Mouse (Mus musculus): Measurements from ENCODE around the gene Timmdc1. TPM values are rescaled to one million over a fixed set of nuclear protein-coding genes. Genes with fewer than 3 reads are reported as not detected.
A peak's percentile ranks its signal among the peaks of the same experiment; 100 is the strongest.

Gene Timmdc1
- polyA plus RNA-seq, 1 experiment from 2014 or later = 32.3 TPM

- ATAC-seq (replicated peaks; ENCODE audit: low FRiP score) = no peak
- peaks cover 93% of the 10 kb centered on the region for H3K36me3 ChIP-seq
- H3K4me1 ChIP-seq = no peaks in the 10 kb centered on the region
- no peak overlapping the region for H3K9ac ChIP-seq
- no peaks in the 10 kb centered on the region for H3K27me3 ChIP-seq
- H3K4me2 ChIP-seq = no peak overlapping the region
- no peak overlapping the region for H3K27ac ChIP-seq
- 89% methylated on average over 13 of the region's 13 CpGs for WGBS
- no peak overlapping the region for H3K4me3 ChIP-seq (replicated peaks)
- H3K9me3 ChIP-seq (replicated peaks) = no peaks in the 10 kb centered on the region
Observed at GRCm38 (mm10) chr16:38538716-38539380, 16.4 kb upstream of the Timmdc1 start.

- no peaks in the 10 kb centered on the region for H3K4me1 ChIP-seq
- H3K9me3 ChIP-seq (replicated peaks) = no peaks in the 10 kb centered on the region
- H3K9ac ChIP-seq = no peak overlapping the region
- WGBS = 52% methylated on average over 8 of the region's 8 CpGs
- H3K27me3 ChIP-seq = no peaks in the 10 kb centered on the region
- H3K4me3 ChIP-seq (replicated peaks) = no peak overlapping the region
- H3K27ac ChIP-seq = no peak overlapping the region
- H3K36me3 ChIP-seq = peaks cover 94% of the 10 kb centered on the region
- ATAC-seq (replicated peaks; ENCODE audit: low FRiP score) = no peak
- no peak overlapping the region for H3K4me2 ChIP-seq
Observed at GRCm38 (mm10) chr16:38536544-38537146, 14.2 kb upstream of the Timmdc1 start.

GRCm38 (mm10) chr16:38526264-38526663 is 3.8 kb upstream of the Timmdc1 start:
- H3K27ac ChIP-seq = no peak overlapping the region
- H3K9ac ChIP-seq = no peak overlapping the region
- H3K4me2 ChIP-seq = no peak overlapping the region
- WGBS = 88% methylated on average over 6 of the region's 6 CpGs
- no peaks in the 10 kb centered on the region for H3K9me3 ChIP-seq (replicated peaks)
- no peak overlapping the region for H3K4me3 ChIP-seq (replicated peaks)
- H3K36me3 ChIP-seq = peaks cover 66% of the 10 kb centered on the region
- peaks cover 12% of the 10 kb centered on the region for H3K4me1 ChIP-seq
- ATAC-seq (replicated peaks; ENCODE audit: low FRiP score) = no peak
- H3K27me3 ChIP-seq = no peaks in the 10 kb centered on the region

- Histone ChIP-seq H3K4me1 (peaks cover 13% of the 10 kb centered on the region), H3K27me3 (no peaks in the 10 kb centered on the region), H3K36me3 (peaks cover 39% of the 10 kb centered on the region), H3K9me3 (replicated peaks) (no peaks in the 10 kb centered on the region), H3K27ac (no peak overlapping the region), H3K4me3 (replicated peaks) (peak overlapping the region; percentile 98), H3K4me2 (peak overlapping the region; percentile 60), H3K9ac (peak overlapping the region; percentile 98)
- WGBS = 36% methylated on average over 8 of the region's 8 CpGs
- no peak for ATAC-seq (replicated peaks; ENCODE audit: low FRiP score)
Observed at GRCm38 (mm10) chr16:38521211-38521987, 1.1 kb downstream of the Timmdc1 start.

- 97% methylated on average over 2 of the region's 2 CpGs for WGBS
- no peak for ATAC-seq (replicated peaks; ENCODE audit: low FRiP score)
- peaks cover 13% of the 10 kb centered on the region for H3K4me1 ChIP-seq
Observed at GRCm38 (mm10) chr16:38519140-38519539, 3.3 kb downstream of the Timmdc1 start.

GRCm38 (mm10) chr16:38510846-38511245 is 11.6 kb downstream of the Timmdc1 start:
- H3K27me3 ChIP-seq = no peaks in the 10 kb centered on the region
- ATAC-seq (replicated peaks; ENCODE audit: low FRiP score) = no peak
- H3K4me1 ChIP-seq = no peaks in the 10 kb centered on the region
- H3K4me3 ChIP-seq (replicated peaks) = no peak overlapping the region
- peaks cover 73% of the 10 kb centered on the region for H3K36me3 ChIP-seq
- H3K9me3 ChIP-seq (replicated peaks) = no peaks in the 10 kb centered on the region
- no peak overlapping the region for H3K4me2 ChIP-seq
- H3K27ac ChIP-seq = no peak overlapping the region
- 94% methylated on average over 2 of the region's 2 CpGs for WGBS
- no peak overlapping the region for H3K9ac ChIP-seq

More at GRCm38 (mm10) chr16:38519140-38519539, 3.3 kb downstream of the Timmdc1 start:
- Histone ChIP-seq H3K9ac (no peak overlapping the region), H3K36me3 (peaks cover 33% of the 10 kb centered on the region), H3K27me3 (no peaks in the 10 kb centered on the region), H3K4me3 (replicated peaks) (no peak overlapping the region), H3K27ac (no peak overlapping the region), H3K4me2 (no peak overlapping the region), H3K9me3 (replicated peaks) (no peaks in the 10 kb centered on the region)

- no peak overlapping the region for H3K4me3 ChIP-seq (replicated peaks)
Observed at GRCm38 (mm10) chr16:38506041-38506634, 16.3 kb downstream of the Timmdc1 start.

GRCm38 (mm10) chr16:38503528-38503927 is 18.9 kb downstream of the Timmdc1 start:
- Histone ChIP-seq H3K4me1 (no peaks in the 10 kb centered on the region), H3K4me2 (no peak overlapping the region), H3K9ac (no peak overlapping the region), H3K27me3 (no peaks in the 10 kb centered on the region), H3K27ac (no peak overlapping the region), H3K36me3 (peaks cover 78% of the 10 kb centered on the region), H3K4me3 (replicated peaks) (no peak overlapping the region), H3K9me3 (replicated peaks) (no peaks in the 10 kb centered on the region)
- ATAC-seq (replicated peaks; ENCODE audit: low FRiP score) = no peak
- WGBS = 89% methylated on average over 4 of the region's 4 CpGs

More at GRCm38 (mm10) chr16:38506041-38506634, 16.3 kb downstream of the Timmdc1 start:
- 68% methylated on average over 4 of the region's 4 CpGs for whole genome bisulfite sequencing
- Histone ChIP-seq H3K27ac (no peak overlapping the region), H3K27me3 (no peaks in the 10 kb centered on the region), H3K9ac (no peak overlapping the region), H3K4me2 (no peak overlapping the region), H3K9me3 (replicated peaks) (no peaks in the 10 kb centered on the region), H3K36me3 (peaks cover 79% of the 10 kb centered on the region), H3K4me1 (no peaks in the 10 kb centered on the region)
- ATAC-seq (replicated peaks; ENCODE audit: low FRiP score) = peak; percentile 82

- ATAC-seq (replicated peaks; ENCODE audit: low FRiP score) = no peak
- Histone ChIP-seq H3K27ac (no peak overlapping the region), H3K4me3 (replicated peaks) (no peak overlapping the region), H3K4me1 (no peaks in the 10 kb centered on the region), H3K9me3 (replicated peaks) (no peaks in the 10 kb centered on the region), H3K36me3 (peaks cover 78% of the 10 kb centered on the region), H3K27me3 (no peaks in the 10 kb centered on the region), H3K4me2 (no peak overlapping the region), H3K9ac (no peak overlapping the region)
- 91% methylated on average over 10 of the region's 10 CpGs for WGBS
Observed at GRCm38 (mm10) chr16:38502469-38502868, 20.0 kb downstream of the Timmdc1 start.

GRCm38 (mm10) chr16:38496604-38497140 is 25.8 kb downstream of the Timmdc1 start:
- Histone ChIP-seq H3K4me1 (no peaks in the 10 kb centered on the region), H3K9ac (no peak overlapping the region), H3K9me3 (replicated peaks) (no peaks in the 10 kb centered on the region), H3K27me3 (no peaks in the 10 kb centered on the region), H3K4me3 (replicated peaks) (no peak overlapping the region), H3K36me3 (peaks cover 44% of the 10 kb centered on the region), H3K27ac (no peak overlapping the region), H3K4me2 (no peak overlapping the region)
- 74% methylated on average over 7 of the region's 7 CpGs for WGBS
- ATAC-seq (replicated peaks; ENCODE audit: low FRiP score) = peak; percentile 56

GRCm38 (mm10) chr16:38493890-38494289 is 28.6 kb downstream of the Timmdc1 start:
- peaks cover 3% of the 10 kb centered on the region; the same call in 1 of the 2 replicates for H3K4me1 ChIP-seq
- H3K9me3 ChIP-seq (replicated peaks) = no peaks in the 10 kb centered on the region
- H3K36me3 ChIP-seq = peaks cover 24% of the 10 kb centered on the region
- WGBS = 86% methylated on average over 10 of the region's 10 CpGs
- H3K9ac ChIP-seq = no peak overlapping the region
- no peak overlapping the region for H3K4me3 ChIP-seq (replicated peaks)
- no peaks in the 10 kb centered on the region for H3K27me3 ChIP-seq
- ATAC-seq (replicated peaks; ENCODE audit: low FRiP score) = no peak
- no peak overlapping the region for H3K27ac ChIP-seq
- H3K4me2 ChIP-seq = no peak overlapping the region
